Comparison of ENCODE assay signal across 9 mouse cellular contexts in genomic region chrX:101428785-101429141, GRCm38 (mm10). TPM values are rescaled to one million over a fixed set of nuclear protein-coding genes. Genes with fewer than 3 reads are reported as not detected.
A peak's percentile ranks its signal among the peaks of the same experiment; 100 is the strongest.
DNase-seq lines count a peak whose midpoint lies in the region; ATAC-seq and TF ChIP-seq lines count a peak whose summit lies in the region.
"Had no signal": no experiment of that assay in that cellular context is flagged by ENCODE, and none has a peak within 500 bp of the region (broad histone marks: within the 10 kb centered on the region; RNA-seq: fewer than 3 reads in every experiment).

No protein-coding gene starts in this region.

- H3K36me3 ChIP-seq in embryonic facial prominence, embryonic 15.5 days = 0 out of 2 replicates have a peak, but pooled peaks cover 6% of the 10 kb centered on the region
- peaks cover 3% of the 10 kb centered on the region; the same call in 1 of the 2 replicates for H3K36me3 ChIP-seq in intestine, postnatal 0 days (ENCODE audit: control insufficient read depth, insufficient read depth)
- H3K36me3 ChIP-seq in neural tube, embryonic 12.5 days = peaks cover 12% of the 10 kb centered on the region

- H3K4me2 ChIP-seq in embryonic facial prominence, embryonic 15.5 days (replicated peaks) = peak overlapping the region; percentile 44
- peak overlapping the region; percentile 55 for H3K4me2 ChIP-seq in intestine, postnatal 0 days (replicated peaks; ENCODE audit: low read depth)
- H3K4me2 ChIP-seq in neural tube, embryonic 12.5 days (replicated peaks) = peak overlapping the region; percentile 52

- peak overlapping the region; percentile 18; the same call in 1 of the 2 replicates for H3K9ac ChIP-seq in embryonic facial prominence, embryonic 15.5 days
- H3K9ac ChIP-seq in intestine, postnatal 0 days (ENCODE audit: low read depth, low read length) = peak overlapping the region; percentile 8
- no peak overlapping the region for H3K9ac ChIP-seq in neural tube, embryonic 12.5 days

- ATAC-seq in embryonic facial prominence, embryonic 15.5 days (ENCODE audit: insufficient number of reproducible peaks, low FRiP score, low TSS enrichment, low read depth) = no peak
- no peak for ATAC-seq in intestine, postnatal 0 days
- 0 out of 2 replicates have a peak, but pooled peaks have one; percentile 11 for ATAC-seq in neural tube, embryonic 12.5 days (ENCODE audit: low FRiP score, low read depth)

- H3K4me1 ChIP-seq in embryonic facial prominence, embryonic 15.5 days = no peaks in the 10 kb centered on the region
- H3K4me1 ChIP-seq in intestine, postnatal 0 days (replicated peaks; ENCODE audit: control insufficient read depth, insufficient read depth, low read length) = no peaks in the 10 kb centered on the region
- H3K4me1 ChIP-seq in neural tube, embryonic 12.5 days = 0 out of 2 replicates have a peak, but pooled peaks cover 4% of the 10 kb centered on the region

- peak; percentile 9 to 12 for DNase-seq in layer of hippocampus, postnatal 14 days (ENCODE audit: low spot score in 2 of 2)
- no peak for DNase-seq in layer of hippocampus, adult 9-10 months (ENCODE audit: low spot score)
- peak; percentile 21 for DNase-seq in ZHBTc4 (ENCODE audit: low read depth, low spot score)
- no peak for DNase-seq in ovary, postnatal 14 days (ENCODE audit: low spot score)
- no peak for DNase-seq in frontal cortex, postnatal 14 days (ENCODE audit: low spot score in 2 of 2)

- WGBS in embryonic facial prominence, embryonic 15.5 days = 36% methylated on average over 7 of the region's 7 CpGs
- WGBS in intestine, postnatal 0 days = 29% methylated on average over 7 of the region's 7 CpGs
- WGBS in neural tube, embryonic 12.5 days = 29% methylated on average over 7 of the region's 7 CpGs

- peak overlapping the region; percentile 59 for H3K4me3 ChIP-seq in embryonic facial prominence, embryonic 15.5 days (replicated peaks)
- peak overlapping the region; percentile 65 for H3K4me3 ChIP-seq in intestine, postnatal 0 days (ENCODE audit: low read depth, low read length)
- peak overlapping the region; percentile 21; the same call in 1 of the 2 replicates for H3K4me3 ChIP-seq in neural tube, embryonic 12.5 days

- H3K9me3 ChIP-seq in embryonic facial prominence, embryonic 15.5 days (replicated peaks) = no peaks in the 10 kb centered on the region
- no peaks in the 10 kb centered on the region for H3K9me3 ChIP-seq in intestine, postnatal 0 days (ENCODE audit: control insufficient read depth)
- no peaks in the 10 kb centered on the region for H3K9me3 ChIP-seq in neural tube, embryonic 12.5 days

- TF ChIP-seq CTCF in intestine, postnatal 0 days (IDR thresholded peaks at IDR 0.05; ENCODE audit: low read depth) = no peak

- peak overlapping the region; percentile 91 for H3K27ac ChIP-seq in embryonic facial prominence, embryonic 15.5 days (replicated peaks)
- H3K27ac ChIP-seq in intestine, postnatal 0 days (ENCODE audit: low read depth, low read length) = peak overlapping the region; percentile 89
- H3K27ac ChIP-seq in neural tube, embryonic 12.5 days = no peak overlapping the region

- H3K27me3 ChIP-seq in embryonic facial prominence, embryonic 15.5 days = no peaks in the 10 kb centered on the region
- no peaks in the 10 kb centered on the region for H3K27me3 ChIP-seq in intestine, postnatal 0 days (replicated peaks; ENCODE audit: control insufficient read depth, insufficient read depth, low read length)
- no peaks in the 10 kb centered on the region for H3K27me3 ChIP-seq in neural tube, embryonic 12.5 days (replicated peaks)

RNA-seq across cellular contexts. Expression of gene Nono, which starts 0.4 kb away (rescaled TPM):
- 100 to 1,000 TPM; 142 to 155 TPM for total RNA-seq in layer of hippocampus, postnatal 14 days (2021)
- polyA plus RNA-seq in embryonic facial prominence, embryonic 15.5 days (2015; fragmentation: Nextera tagmentation; extraction: Ambion mirVana) = 364 and 374 TPM in 2 replicates
- polyA plus RNA-seq in intestine, postnatal 0 days (2015; fragmentation: Nextera tagmentation; extraction: Ambion mirVana) = 101 and 103 TPM in 2 replicates
- 494 and 516 TPM in 2 replicates for polyA plus RNA-seq in neural tube, embryonic 12.5 days (2016; fragmentation: Nextera tagmentation; extraction: Ambion mirVana)

RNA-seq across cellular contexts. Expression of gene Zmym3, which starts 8.1 kb away (rescaled TPM):
- 100 to 1,000 TPM; 131 to 135 TPM for total RNA-seq in layer of hippocampus, postnatal 14 days (2021)
- polyA plus RNA-seq in embryonic facial prominence, embryonic 15.5 days (2015; fragmentation: Nextera tagmentation; extraction: Ambion mirVana) = 30.6 and 33.0 TPM in 2 replicates
- polyA plus RNA-seq in intestine, postnatal 0 days (2015; fragmentation: Nextera tagmentation; extraction: Ambion mirVana) = 9.8 and 10.6 TPM in 2 replicates
- 37.7 and 41.7 TPM in 2 replicates for polyA plus RNA-seq in neural tube, embryonic 12.5 days (2016; fragmentation: Nextera tagmentation; extraction: Ambion mirVana)

RNA-seq across cellular contexts. Expression of gene Itgb1bp2, which starts 20.1 kb away (rescaled TPM):
- 1 to 10 TPM in 1 of 2 experiments, under 1 TPM in 1; 0.74 to 1.5 TPM for total RNA-seq in layer of hippocampus, postnatal 14 days (2021)
- polyA plus RNA-seq in embryonic facial prominence, embryonic 15.5 days (2015; fragmentation: Nextera tagmentation; extraction: Ambion mirVana) = 53.1 and 66.4 TPM in 2 replicates
- 0.25 and 0.29 TPM in 2 replicates for polyA plus RNA-seq in intestine, postnatal 0 days (2015; fragmentation: Nextera tagmentation; extraction: Ambion mirVana)
- 6.1 and 7.2 TPM in 2 replicates for polyA plus RNA-seq in neural tube, embryonic 12.5 days (2016; fragmentation: Nextera tagmentation; extraction: Ambion mirVana)

RNA-seq across cellular contexts. Expression of gene Gjb1, which starts 52.6 kb away (rescaled TPM):
- total RNA-seq in layer of hippocampus, postnatal 14 days (2021) = 1 to 10 TPM; 4.6 to 5.5 TPM
- polyA plus RNA-seq in embryonic facial prominence, embryonic 15.5 days (2015; fragmentation: Nextera tagmentation; extraction: Ambion mirVana) = 0.24 and 0.34 TPM in 2 replicates
- 105 and 119 TPM in 2 replicates for polyA plus RNA-seq in intestine, postnatal 0 days (2015; fragmentation: Nextera tagmentation; extraction: Ambion mirVana)
- 0.22 and 0.29 TPM in 2 replicates for polyA plus RNA-seq in neural tube, embryonic 12.5 days (2016; fragmentation: Nextera tagmentation; extraction: Ambion mirVana)
- total RNA-seq: common myeloid progenitor, adult 5-6 weeks had no signal

Comparison
In these comparisons a context has a peak if more than half of its experiments do, and no peak if none do; other contexts are left out.
1. DNase-seq: peak in layer of hippocampus, postnatal 14 days (2 of 2) and ZHBTc4 (single experiment); none in layer of hippocampus, adult 9-10 months (single experiment), ovary, postnatal 14 days (single experiment) and frontal cortex, postnatal 14 days (0 of 2).
2. Peak in every context shown above with its lines, with median percentiles within 50 percentile points of each other: H3K4me2 ChIP-seq and H3K4me3 ChIP-seq.